Mouse (Mus musculus) forebrain, embryonic 13.5 days (tissue): ENCODE measurements around the gene Asb16. TPM values are rescaled to one million over a fixed set of nuclear protein-coding genes. Genes with fewer than 3 reads are reported as not detected.

Source experiments
- ATAC-seq: fragments of 200-750 bp; cut with Nextera tagmentation; 2 replicates; pipeline ENCODE4 v1.8.0; 2017
- H3K27ac ChIP-seq: fragments of 300-500 bp; sonication (generic); 2 replicates; pipeline ENCODE4 v1.5.1; 2015; ENCODE audit warnings: inconsistent platforms, mild to moderate bottlenecking, moderate library complexity
- H3K27me3 ChIP-seq: fragments of 300-500 bp; sonication (generic); 2 replicates; pipeline ENCODE4 v1.6.1; 2015; ENCODE audit warnings: mild to moderate bottlenecking, inconsistent platforms
- H3K36me3 ChIP-seq: fragments of 300-500 bp; sonication (generic); 2 replicates; pipeline ENCODE4 v1.6.1; 2015; ENCODE audit warnings: mild to moderate bottlenecking, inconsistent platforms; ENCODE audit not compliant: poor library complexity, severe bottlenecking
- H3K4me1 ChIP-seq: fragments of 300-500 bp; sonication (generic); 2 replicates; pipeline ENCODE4 v1.6.1; 2015; ENCODE audit warnings: inconsistent platforms
- H3K4me2 ChIP-seq: fragments of 300-500 bp; sonication (generic); 2 replicates; pipeline ENCODE4 v1.6.1; 2015; ENCODE audit warnings: inconsistent platforms, mild to moderate bottlenecking, moderate library complexity
- H3K4me3 ChIP-seq: fragments of 300-500 bp; sonication (generic); 2 replicates; pipeline ENCODE4 v1.5.1; 2015; ENCODE audit warnings: mild to moderate bottlenecking, inconsistent platforms
- H3K9ac ChIP-seq: fragments of 300-500 bp; sonication (generic); 2 replicates; pipeline ENCODE4 v1.6.1; 2015; ENCODE audit warnings: mild to moderate bottlenecking, inconsistent platforms
- H3K9me3 ChIP-seq: fragments of 300-500 bp; sonication (generic); replicated peaks from 2 replicates; pipeline ENCODE4 v1.6.1; 2016; ENCODE audit warnings: inconsistent platforms
- WGBS: fragments of 180-500 bp; shearing (Covaris S2); methylation state at CpG from one replicate; pipeline ENCODE4 v1.1.7; 2015; 5-methylcytosine and 5-hydroxymethylcytosine counted together
- polyA plus RNA-seq: library from polyadenylated mRNA; unstranded; fragments of >200 nt; fragmentation: Nextera tagmentation; extraction: Ambion mirVana; gene quantifications from 2 replicates; pipeline ENCODE4 v1.2.1, GENCODE M21; 2015

The Asb16 gene
- polyA plus RNA-seq, 1 experiment from 2014 or later: not detected

DNA sequence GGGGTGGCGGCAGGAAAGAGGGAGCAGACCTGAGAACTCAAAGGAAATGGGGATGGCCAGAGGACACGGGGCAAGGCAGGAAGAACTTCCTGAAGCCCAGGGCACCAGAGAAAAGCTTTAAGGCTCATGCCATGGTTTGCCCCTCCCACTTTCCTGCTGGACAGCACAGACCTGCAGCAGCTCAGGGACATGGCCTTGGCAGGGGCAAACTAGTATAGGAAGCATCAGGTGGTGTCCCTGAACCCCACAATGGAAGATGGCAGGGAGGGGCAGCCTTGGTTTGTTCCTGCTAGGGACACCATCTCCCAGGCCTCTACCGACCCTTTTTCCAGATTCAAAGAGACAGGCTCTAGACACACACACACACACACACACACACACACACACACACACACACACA lies 36.8 kb downstream of the Asb16 start:
- H3K36me3 ChIP-seq: peaks cover 46% of the 10 kb centered on the region
- H3K4me3 ChIP-seq: no peak overlapping the region
- H3K4me2 ChIP-seq: no peak overlapping the region
- WGBS: 74% methylated on average over 2 of the region's 3 CpGs
- no peaks in the 10 kb centered on the region for H3K27me3 ChIP-seq
- H3K9me3 ChIP-seq: no peaks in the 10 kb centered on the region
- H3K9ac ChIP-seq: no peak overlapping the region
- peaks cover 18% of the 10 kb centered on the region for H3K4me1 ChIP-seq
- ATAC-seq: no peak
- 0 out of 2 replicates have a peak overlapping the region, but pooled peaks have one; percentile 10 for H3K27ac ChIP-seq

DNA sequence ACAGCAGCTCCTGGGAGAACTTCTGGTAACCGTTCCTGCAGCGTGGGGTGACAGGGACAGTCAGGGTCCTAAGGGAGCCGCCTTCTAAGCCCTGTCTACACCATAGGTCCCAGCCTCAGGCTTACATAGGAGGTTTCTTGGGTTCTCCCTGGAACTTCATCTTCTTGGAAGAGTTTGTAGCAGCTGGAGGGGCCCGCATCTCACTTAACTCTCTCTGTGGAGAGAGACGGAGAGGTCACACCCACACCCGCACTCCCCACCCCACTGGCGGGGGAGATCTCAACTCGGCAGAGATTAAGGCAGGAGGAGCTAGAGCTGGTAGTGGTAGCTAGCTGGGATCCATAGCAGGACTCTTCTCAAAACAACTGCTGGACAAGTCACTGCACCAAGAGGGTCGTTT lies 39.6 kb downstream of the Asb16 start:
- ATAC-seq: no peak
- peaks cover 21% of the 10 kb centered on the region for H3K4me1 ChIP-seq
- H3K27ac ChIP-seq: no peak overlapping the region
- no peak overlapping the region for H3K4me2 ChIP-seq
- H3K27me3 ChIP-seq: no peaks in the 10 kb centered on the region
- peaks cover 74% of the 10 kb centered on the region for H3K36me3 ChIP-seq
- 82% methylated on average over 9 of the region's 9 CpGs for WGBS
- no peaks in the 10 kb centered on the region for H3K9me3 ChIP-seq
- no peak overlapping the region for H3K9ac ChIP-seq
- H3K4me3 ChIP-seq: no peak overlapping the region

DNA sequence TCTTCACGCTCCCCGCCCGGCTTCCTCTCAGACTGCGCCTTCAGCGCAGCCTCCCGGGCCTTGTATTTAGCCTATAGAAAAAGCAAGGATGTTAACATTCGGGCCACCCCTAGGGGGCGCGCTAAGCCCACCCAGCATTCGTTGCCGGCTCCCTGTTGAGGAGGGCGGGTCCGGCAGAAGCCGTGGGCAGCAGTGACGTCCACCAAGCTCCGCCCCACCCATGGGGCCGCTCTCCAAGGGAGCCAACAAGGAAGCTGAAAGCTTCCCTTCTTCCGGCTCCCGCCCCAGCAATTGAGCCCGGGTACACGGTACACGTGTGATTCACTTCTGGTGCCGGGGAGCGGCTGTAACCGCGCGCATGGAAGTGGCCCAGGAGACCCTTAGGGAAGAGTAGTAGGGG lies 40.4 kb downstream of the Asb16 start:
- WGBS: under 1% methylated on average over 27 of the region's 27 CpGs
- Histone ChIP-seq H3K9me3 (no peaks in the 10 kb centered on the region), H3K9ac (peak overlapping the region; percentile 53), H3K4me2 (peak overlapping the region; percentile 59), H3K27me3 (no peaks in the 10 kb centered on the region), H3K4me3 (peak overlapping the region; percentile 32), H3K36me3 (peaks cover 82% of the 10 kb centered on the region), H3K4me1 (peaks cover 21% of the 10 kb centered on the region), H3K27ac (peak overlapping the region; percentile 57)
- peak; percentile 95 for ATAC-seq

DNA sequence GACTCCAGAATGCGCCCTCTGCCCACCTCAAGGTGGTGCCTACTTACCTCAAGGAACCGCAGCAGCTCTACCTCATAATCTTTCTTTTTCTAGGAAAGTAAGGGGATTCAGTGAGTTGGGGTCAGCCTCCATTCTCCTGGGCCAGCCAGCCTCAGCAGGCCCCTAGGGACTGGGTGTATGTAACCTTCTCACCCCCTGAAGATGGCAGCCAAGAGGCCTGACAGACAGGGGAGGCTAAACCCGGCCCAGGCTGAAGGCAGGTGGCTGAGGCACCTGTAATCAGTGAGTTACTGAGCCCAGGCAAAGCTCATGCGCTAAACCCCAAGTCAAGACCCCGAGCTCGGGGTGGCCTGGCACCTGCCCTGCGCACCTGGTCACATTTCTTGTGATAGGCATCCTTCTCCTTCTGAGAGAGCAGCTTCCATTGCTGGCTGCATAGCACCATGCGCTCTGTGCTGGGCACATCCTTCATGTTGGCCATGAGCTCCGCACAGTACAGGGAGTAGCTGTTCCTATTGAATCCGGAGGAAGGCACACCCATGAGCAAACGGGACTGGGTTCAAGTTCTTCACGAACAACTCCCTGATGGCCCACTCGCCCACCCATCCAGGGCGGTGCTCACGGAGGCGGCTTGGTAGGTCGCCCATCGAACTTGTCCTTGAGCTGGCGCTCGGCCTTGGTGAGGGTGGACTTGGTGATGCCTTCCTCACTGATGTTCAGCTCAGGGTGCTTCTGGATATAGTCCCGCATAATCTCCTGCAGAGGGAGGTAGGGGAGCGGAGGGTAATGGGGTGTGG lies 41.5 kb downstream of the Asb16 start:
- Histone ChIP-seq H3K4me2 (peak overlapping the region; percentile 59), H3K27ac (no peak overlapping the region), H3K9ac (peak overlapping the region; percentile 53), H3K4me3 (peak overlapping the region; percentile 32), H3K27me3 (no peaks in the 10 kb centered on the region), H3K36me3 (peaks cover 93% of the 10 kb centered on the region), H3K4me1 (peaks cover 24% of the 10 kb centered on the region), H3K9me3 (no peaks in the 10 kb centered on the region)
- 87% methylated on average over 22 of the region's 22 CpGs for WGBS
- ATAC-seq: no peak

DNA sequence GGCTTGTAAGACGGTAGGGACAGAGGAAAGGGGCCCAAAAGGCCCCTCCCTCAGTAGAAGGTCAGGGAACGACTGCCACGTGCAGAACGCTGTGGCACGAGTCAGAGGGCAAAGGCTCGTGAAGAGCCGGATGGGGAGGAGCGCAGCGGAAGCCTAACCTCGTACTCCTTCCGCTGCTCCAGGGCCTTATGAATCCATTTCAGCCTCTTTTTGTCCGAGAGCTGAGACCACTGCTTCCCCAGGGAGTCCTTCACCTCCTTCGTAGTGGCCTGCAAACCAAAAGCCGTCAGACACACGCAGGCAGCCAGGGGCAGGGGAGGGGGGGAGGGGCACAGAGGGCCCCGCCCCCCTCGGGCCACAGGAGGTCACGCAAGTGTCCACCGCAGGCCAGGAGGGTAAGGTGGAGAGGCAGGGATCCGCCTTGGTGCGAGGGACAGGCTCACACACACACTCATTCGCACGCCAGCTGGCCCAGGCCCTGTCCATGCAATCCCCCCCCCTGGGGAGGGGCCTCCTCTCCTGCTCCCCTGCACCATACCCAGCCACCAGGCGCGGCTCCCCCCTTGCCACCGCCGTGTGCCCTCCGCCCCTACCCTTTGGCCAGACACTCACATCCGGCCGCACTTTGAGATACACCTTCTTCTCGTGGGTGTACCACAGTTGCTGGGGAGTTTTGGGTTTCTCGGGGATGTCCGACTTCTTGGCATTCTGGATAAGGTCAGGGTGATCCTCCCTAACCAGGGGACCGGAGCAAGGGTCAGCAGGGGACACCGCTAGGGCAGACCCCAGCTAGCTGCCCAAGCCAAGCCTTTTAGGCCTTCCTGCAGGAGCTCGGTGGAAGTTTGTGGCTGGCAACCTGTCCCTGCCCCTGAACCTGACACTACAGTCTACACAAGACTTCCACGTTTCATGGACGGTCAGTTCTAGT lies 42.5 kb downstream of the Asb16 start:
- no peaks in the 10 kb centered on the region for H3K27me3 ChIP-seq
- no peak overlapping the region; the same call in 1 of the 2 replicates for H3K27ac ChIP-seq
- WGBS: 45% methylated on average over 36 of the region's 38 CpGs

DNA sequence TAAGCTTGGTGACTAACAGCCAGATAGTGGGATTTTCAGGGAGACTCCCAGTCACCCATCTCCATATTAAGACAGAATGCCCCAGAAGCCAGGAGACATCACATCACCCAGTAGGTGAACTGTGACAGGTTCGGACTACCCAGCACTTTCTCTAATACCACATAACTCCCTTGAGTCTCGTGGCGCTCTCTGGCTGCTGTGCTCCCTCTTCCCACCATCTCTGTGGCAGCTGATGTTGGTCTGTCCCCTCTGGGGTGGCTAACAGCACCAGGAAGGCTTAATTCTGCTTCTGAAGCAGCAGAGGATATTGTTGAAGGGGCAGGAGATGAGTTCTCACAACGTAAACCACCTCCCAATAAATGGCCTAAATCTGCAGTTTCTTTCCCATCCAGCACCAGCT lies 43.4 kb downstream of the Asb16 start:
- no peak for ATAC-seq
- Histone ChIP-seq H3K36me3 (peaks cover 78% of the 10 kb centered on the region), H3K4me1 (peaks cover 38% of the 10 kb centered on the region), H3K9ac (no peak overlapping the region), H3K27ac (no peak overlapping the region), H3K4me3 (no peak overlapping the region), H3K4me2 (no peak overlapping the region), H3K9me3 (no peaks in the 10 kb centered on the region), H3K27me3 (no peaks in the 10 kb centered on the region)
- WGBS: 79% methylated on average over 4 of the region's 4 CpGs

More for the DNA sequence above, 42.5 kb downstream of the Asb16 start:
- Histone ChIP-seq H3K4me1 (peaks cover 34% of the 10 kb centered on the region), H3K4me3 (no peak overlapping the region), H3K9me3 (no peaks in the 10 kb centered on the region), H3K4me2 (no peak overlapping the region), H3K36me3 (peaks cover 87% of the 10 kb centered on the region), H3K9ac (peak overlapping the region; percentile 12; the same call in 1 of the 2 replicates)
- no peak for ATAC-seq

DNA sequence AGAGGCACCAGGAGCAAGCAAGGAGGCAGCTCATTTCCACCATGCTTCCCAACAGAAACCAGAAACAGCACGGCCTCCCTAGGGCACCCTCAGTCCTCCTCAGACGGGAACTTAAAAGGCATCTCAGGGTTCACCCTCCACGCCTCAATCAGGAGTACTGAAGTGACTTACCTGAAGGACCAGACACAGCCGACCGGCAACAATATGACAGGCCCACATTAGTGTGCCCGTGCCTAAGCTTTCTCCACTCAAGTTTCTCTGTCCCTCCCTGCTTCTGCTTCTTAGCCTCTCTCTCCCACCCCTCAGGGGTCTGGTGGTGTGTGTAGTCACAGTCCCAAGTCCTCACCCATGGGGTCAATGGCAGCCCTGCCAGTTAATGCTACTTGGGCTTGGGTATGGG lies 44.0 kb downstream of the Asb16 start:
- no peak for ATAC-seq
- WGBS: 83% methylated on average over 6 of the region's 6 CpGs
- H3K27me3 ChIP-seq: no peaks in the 10 kb centered on the region
- H3K36me3 ChIP-seq: peaks cover 72% of the 10 kb centered on the region
- no peaks in the 10 kb centered on the region for H3K9me3 ChIP-seq
- H3K4me1 ChIP-seq: peaks cover 38% of the 10 kb centered on the region
- H3K4me3 ChIP-seq: no peak overlapping the region
- no peak overlapping the region for H3K9ac ChIP-seq
- no peak overlapping the region for H3K4me2 ChIP-seq
- no peak overlapping the region for H3K27ac ChIP-seq

DNA sequence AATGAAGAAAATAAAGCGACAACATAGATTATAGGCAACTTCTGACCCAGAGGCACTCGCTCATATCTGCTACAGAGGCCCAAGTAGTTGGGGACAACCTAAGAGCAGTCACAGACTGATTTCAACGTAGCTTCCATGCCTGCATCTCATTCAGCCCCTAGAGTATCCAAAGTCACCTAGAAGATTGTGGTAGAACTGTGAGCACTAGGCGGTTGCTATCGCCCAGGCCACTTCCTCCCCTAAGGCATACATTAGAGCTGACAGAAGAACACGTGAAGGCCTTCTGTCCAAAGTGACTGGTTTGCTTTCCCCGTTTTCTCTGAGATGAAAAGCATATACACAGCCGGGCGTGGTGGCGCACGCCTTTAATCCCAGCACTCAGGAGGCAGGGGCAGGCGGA lies 45.8 kb downstream of the Asb16 start:
- WGBS: 90% methylated on average over 12 of the region's 12 CpGs
- Histone ChIP-seq H3K4me2 (no peak overlapping the region), H3K4me1 (peaks cover 30% of the 10 kb centered on the region), H3K27ac (no peak overlapping the region), H3K4me3 (no peak overlapping the region), H3K27me3 (no peaks in the 10 kb centered on the region), H3K36me3 (peaks cover 60% of the 10 kb centered on the region), H3K9ac (no peak overlapping the region), H3K9me3 (no peaks in the 10 kb centered on the region)
- ATAC-seq: no peak

DNA sequence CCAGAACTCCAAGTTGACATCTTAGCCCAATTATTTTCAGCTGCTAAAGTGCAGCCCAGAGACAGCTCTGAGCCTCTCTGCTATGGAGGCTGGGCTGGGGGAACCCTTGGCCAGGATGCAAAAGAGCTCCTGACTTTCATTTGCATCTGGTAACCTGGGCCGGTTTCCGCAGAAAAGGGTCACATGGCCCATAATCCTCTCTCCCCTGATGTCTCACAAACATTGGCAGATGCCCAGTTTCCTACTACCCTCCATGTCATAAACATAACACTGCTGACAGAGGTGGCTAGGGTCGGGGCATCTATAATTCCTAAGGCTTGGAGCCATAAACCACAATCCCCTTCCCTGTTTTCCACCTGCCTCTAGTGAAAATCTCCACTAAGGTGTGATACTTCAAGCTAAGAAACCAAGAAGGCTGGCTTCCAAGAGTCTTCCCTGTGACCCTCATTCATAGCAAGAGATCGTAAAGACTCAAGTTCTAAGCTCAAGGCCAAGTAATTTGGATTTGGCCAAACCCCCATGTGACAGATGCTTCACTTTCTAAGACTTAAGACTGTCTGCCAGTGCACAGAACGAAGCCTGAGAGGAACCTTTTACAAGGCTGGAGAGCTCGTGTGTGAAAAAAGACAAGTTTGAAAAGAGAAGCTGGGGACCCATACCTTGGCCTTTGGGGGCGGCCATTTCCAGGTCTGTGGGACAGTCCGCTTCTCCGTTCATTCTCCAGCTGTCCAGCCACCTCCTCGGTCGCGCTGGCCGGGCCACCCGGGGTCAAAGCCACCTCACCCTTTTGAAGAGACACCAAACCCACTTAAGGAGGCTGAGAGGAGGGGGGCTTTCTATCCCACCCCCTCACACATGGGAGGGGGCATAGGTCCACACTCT lies 47.4 kb downstream of the Asb16 start:
- WGBS: 9% methylated on average over 14 of the region's 14 CpGs
- Histone ChIP-seq H3K4me1 (peaks cover 25% of the 10 kb centered on the region), H3K27ac (peak overlapping the region; percentile 99), H3K9ac (peak overlapping the region; percentile 100), H3K36me3 (peaks cover 44% of the 10 kb centered on the region), H3K4me2 (peak overlapping the region; percentile 74), H3K27me3 (no peaks in the 10 kb centered on the region), H3K9me3 (no peaks in the 10 kb centered on the region), H3K4me3 (peak overlapping the region; percentile 98)
- ATAC-seq: no peak

DNA sequence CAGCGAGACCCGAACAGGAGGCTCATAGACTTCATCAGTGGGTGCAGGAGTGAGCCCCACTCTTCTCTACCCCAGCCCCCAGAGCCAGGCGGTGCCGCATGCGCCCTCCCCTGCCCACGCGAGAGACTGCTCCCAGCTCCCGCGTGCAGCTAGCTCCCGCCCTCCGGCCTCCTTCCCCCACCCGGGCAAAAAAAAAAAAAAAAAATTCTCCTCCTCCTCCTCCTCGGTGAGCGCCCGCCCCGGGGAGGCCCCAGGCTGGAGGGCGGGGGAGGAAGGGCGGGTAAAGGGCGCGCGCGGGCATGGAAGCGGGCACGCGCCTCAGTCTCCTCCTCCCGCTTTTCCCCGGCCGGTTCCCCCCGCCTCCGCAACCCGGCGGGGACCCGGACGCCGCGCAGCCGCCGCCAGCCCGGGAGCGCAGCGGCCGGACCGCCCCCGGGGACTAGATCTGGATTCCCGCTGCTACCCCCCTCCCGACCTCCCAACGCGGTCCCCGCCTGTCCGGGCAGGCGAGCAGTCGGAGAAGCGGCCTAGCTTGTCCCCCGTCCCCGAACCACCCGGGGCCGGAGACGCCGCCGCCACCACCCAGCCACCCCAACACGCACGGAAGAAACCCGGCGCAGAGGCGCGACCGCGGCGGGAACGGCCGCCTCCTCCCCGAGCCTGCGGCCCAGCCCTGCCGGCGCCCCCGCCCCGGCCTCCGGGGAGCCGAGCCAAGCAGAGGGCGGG lies 48.2 kb downstream of the Asb16 start:
- Histone ChIP-seq H3K27ac (peak overlapping the region; percentile 99), H3K4me3 (peak overlapping the region; percentile 98), H3K27me3 (no peaks in the 10 kb centered on the region), H3K4me2 (peak overlapping the region; percentile 74), H3K36me3 (peaks cover 36% of the 10 kb centered on the region), H3K9me3 (no peaks in the 10 kb centered on the region), H3K4me1 (peaks cover 25% of the 10 kb centered on the region), H3K9ac (peak overlapping the region; percentile 100)
- peak; percentile 34 for ATAC-seq
- 0% methylated on average over 37 of the region's 80 CpGs for WGBS

DNA sequence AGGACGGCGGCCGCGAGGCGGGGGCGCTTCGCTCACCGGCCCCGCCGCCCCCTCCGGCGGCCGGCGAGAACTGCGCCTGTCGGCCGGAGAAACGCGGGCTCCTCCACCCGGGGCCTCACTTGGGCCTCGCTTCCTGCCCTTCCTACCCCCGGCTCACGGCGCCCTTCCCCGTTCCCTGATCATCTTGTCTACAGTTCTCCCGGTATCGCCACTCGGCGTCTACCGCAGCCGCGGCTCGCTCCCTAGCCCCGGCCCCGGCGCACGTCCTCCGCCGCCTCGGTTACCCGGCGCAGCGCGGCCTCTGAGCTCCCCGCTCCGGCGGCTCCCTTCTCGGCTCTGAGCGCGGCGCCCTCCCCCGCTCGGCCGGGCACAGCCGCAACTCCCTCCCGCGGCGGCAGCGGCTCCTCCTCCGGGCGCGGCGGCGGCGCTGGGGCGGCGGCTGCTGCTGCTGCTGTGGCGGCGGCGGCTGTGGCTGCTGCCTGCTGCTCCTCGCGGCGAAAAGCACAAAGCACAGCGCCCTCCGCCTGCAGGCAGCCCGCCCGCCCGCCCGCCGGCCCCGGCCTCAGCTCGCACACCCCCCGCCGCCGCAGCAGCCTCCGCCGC lies 48.9 kb downstream of the Asb16 start:
- H3K27me3 ChIP-seq: no peaks in the 10 kb centered on the region
- peaks cover 30% of the 10 kb centered on the region for H3K36me3 ChIP-seq
- peak overlapping the region; percentile 99 for H3K27ac ChIP-seq
- H3K4me1 ChIP-seq: peaks cover 25% of the 10 kb centered on the region
- H3K4me3 ChIP-seq: peak overlapping the region; percentile 98
- peak; percentile 28 for ATAC-seq
- peak overlapping the region; percentile 100 for H3K9ac ChIP-seq
- no peaks in the 10 kb centered on the region for H3K9me3 ChIP-seq
- peak overlapping the region; percentile 74 for H3K4me2 ChIP-seq
- WGBS: under 1% methylated on average over 59 of the region's 87 CpGs
